Mouse (Mus musculus) cerebellum, adult 2 months (tissue): ENCODE measurements around the gene Gm16253.

ENCODE experiments used
- CTCF ChIP-seq: fragments of 200-500 bp; IDR thresholded peaks from 2 replicates; pipeline ENCODE4 v1.5.1; 2011; ENCODE audit warnings: low read depth, mild to moderate bottlenecking, control low read depth, low read length, moderate library complexity, borderline replicate concordance; ENCODE audit not compliant: insufficient read depth
- POLR2A ChIP-seq: fragments of 200-500 bp; IDR thresholded peaks from 2 replicates; pipeline ENCODE4 v1.6.1; 2011; ENCODE audit warnings: low read length, control low read depth, borderline replicate concordance; ENCODE audit not compliant: insufficient read depth

DNA sequence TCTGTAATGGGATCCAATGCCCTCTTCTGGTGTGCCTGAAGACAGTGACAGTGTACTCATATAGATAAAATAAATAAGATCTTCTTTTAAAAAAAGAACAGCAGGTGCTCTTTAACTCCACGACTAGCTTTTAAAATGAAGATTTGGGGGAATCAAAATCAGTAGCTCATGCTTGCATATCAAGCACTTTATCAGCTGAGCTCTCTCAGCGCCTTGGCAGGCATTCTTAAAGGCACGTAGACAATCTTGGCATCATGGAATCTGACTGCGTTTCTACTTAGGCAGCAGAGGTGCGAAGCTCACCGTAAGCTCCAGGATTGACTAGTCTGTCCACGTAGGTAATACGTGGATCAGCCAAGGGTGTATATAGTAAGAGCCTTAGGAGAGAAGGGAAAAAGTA is 34.2 kb upstream of the Gm16253 start:
- TF ChIP-seq CTCF: no peak
- TF ChIP-seq POLR2A: no peak
